In genomic region chr16:5205431-5205970, GRCm38 (mm10) we compare ENCODE assay signal across 18 mouse cellular contexts. TPM values are rescaled to one million over a fixed set of nuclear protein-coding genes. Genes with fewer than 3 reads are reported as not detected.
"Had no signal": no experiment of that assay in that cellular context is flagged by ENCODE, and none has a peak within 500 bp of the region (broad histone marks: within the 10 kb centered on the region; RNA-seq: fewer than 3 reads in every experiment).

No protein-coding gene starts in this region.

- H3K27me3 ChIP-seq: stomach, embryonic 15.5 days had no signal

- H3K36me3 ChIP-seq: neural tube, embryonic 13.5 days; neural tube, embryonic 15.5 days; stomach, embryonic 15.5 days had no signal

- H3K4me3 ChIP-seq: neural tube, embryonic 13.5 days; neural tube, embryonic 15.5 days; stomach, embryonic 15.5 days had no signal

- DNase-seq: retina, postnatal 1 day; right cerebral cortex, adult 18-20 months; right cerebral cortex, postnatal 14 days; right cerebral cortex, postnatal 25 days; right cerebral cortex, postnatal 4 days; spleen, adult 18-20 months; thymus, adult 18-20 months; thymus, adult 2 months; thymus, postnatal 14 days; thymus, postnatal 25 days; thymus, postnatal 36 days; thymus, postnatal 4 days had no signal

- H3K27ac ChIP-seq: neural tube, embryonic 13.5 days; neural tube, embryonic 15.5 days; stomach, embryonic 15.5 days; stomach, postnatal 0 days had no signal

- H3K4me2 ChIP-seq: neural tube, embryonic 13.5 days; neural tube, embryonic 15.5 days; stomach, embryonic 15.5 days had no signal

- H3K9me3 ChIP-seq: neural tube, embryonic 13.5 days; neural tube, embryonic 15.5 days; stomach, embryonic 15.5 days had no signal

- H3K9ac ChIP-seq: neural tube, embryonic 13.5 days; neural tube, embryonic 15.5 days; stomach, embryonic 15.5 days had no signal

RNA-seq across cellular contexts. Expression of gene AU021092, which starts 16.6 kb away (rescaled TPM):
- total RNA-seq: neutrophil, adult 5-6 weeks had no signal

RNA-seq across cellular contexts. Expression of gene Sec14l5, which starts 58.6 kb away (rescaled TPM):
- polyA plus RNA-seq: small intestine, adult 2 months had no signal
